Mouse (Mus musculus) MEL (cell line): ENCODE measurements at regions not wholly inside any gene's neighbourhood (a gene's known extent, or its start where the extent isn't known, plus 50 kb on each side); places are given as distances from the start of the nearest gene placed in this dataset.
A peak's percentile ranks its signal among the peaks of the same experiment; 100 is the strongest.

Experiments
- DNase-seq: peaks from one replicate; pipeline ENCODE4 v3.0.0; 2011; ENCODE audit warnings: low read depth, low spot score
- H3K27ac ChIP-seq: 2 replicates; pipeline ENCODE4 v1.5.1; 2012; ENCODE audit warnings: low read depth, mild to moderate bottlenecking, control low read depth, low read length, moderate library complexity; ENCODE audit not compliant: control insufficient read depth
- H3K27me3 ChIP-seq, 2 experiments: fragments of 150-350 bp in 1 of 2; sonication (generic) in 1 of 2; 2 replicates each; pipeline ENCODE4 v1.6.1; 2012; ENCODE audit warnings: low read length in 2 of 2, mild to moderate bottlenecking in 2 of 2, improper control_type of control experiment in 1 of 2, moderate library complexity in 1 of 2; ENCODE audit not compliant: insufficient read depth in 2 of 2, control insufficient read depth in 1 of 2
- H3K36me3 ChIP-seq, 2 experiments: 2 replicates each; pipeline ENCODE4 v1.6.1; 2012 to 2014; ENCODE audit warnings: low read length in 2 of 2, improper control_type of control experiment in 1 of 2, inconsistent platforms in 1 of 2, mild to moderate bottlenecking in 1 of 2; ENCODE audit not compliant: insufficient read depth in 2 of 2, control insufficient read depth in 1 of 2
- H3K4me1 ChIP-seq, 2 experiments: fragments of 150-350 bp in 1 of 2; sonication (generic) in 1 of 2; 2 replicates each; pipeline ENCODE4 v1.6.1; 2012; ENCODE audit warnings: low read length in 2 of 2, improper control_type of control experiment in 1 of 2, mild to moderate bottlenecking in 1 of 2; ENCODE audit not compliant: insufficient read depth in 2 of 2, control insufficient read depth in 1 of 2
- H3K4me3 ChIP-seq, 2 experiments: fragments of 150-350 bp in 1 of 2; sonication (generic) in 1 of 2; 2 replicates each; pipeline ENCODE4 v1.5.1; 2012; ENCODE audit warnings: low read depth in 2 of 2, low read length in 2 of 2, mild to moderate bottlenecking in 2 of 2, moderate library complexity in 2 of 2, control low read depth in 1 of 2, improper control_type of control experiment in 1 of 2; ENCODE audit not compliant: control insufficient read depth in 1 of 2, insufficient read depth in 1 of 2
- H3K79me2 ChIP-seq: 2 replicates; pipeline ENCODE4 v1.6.1; 2012; ENCODE audit warnings: mild to moderate bottlenecking, low read length, moderate library complexity; ENCODE audit not compliant: control insufficient read depth, poor library complexity, insufficient read depth
- H3K9ac ChIP-seq: 2 replicates; pipeline ENCODE4 v1.6.1; 2012; ENCODE audit warnings: low read depth, mild to moderate bottlenecking, control low read depth, low read length, moderate library complexity; ENCODE audit not compliant: control insufficient read depth, poor library complexity, severe bottlenecking
- H3K9me3 ChIP-seq: fragments of 150-350 bp; sonication (generic); replicated peaks from 2 replicates; pipeline ENCODE4 v1.6.1; 2012; ENCODE audit warnings: mild to moderate bottlenecking, low read length, improper control_type of control experiment, moderate library complexity; ENCODE audit not compliant: insufficient read depth
- CHD1 ChIP-seq: IDR thresholded peaks from 2 replicates; pipeline ENCODE4 v1.6.1; 2012; ENCODE audit warnings: low read depth, mild to moderate bottlenecking, inconsistent platforms, low read length, improper control_type of control experiment
- CTCF ChIP-seq, 3 experiments: IDR thresholded peaks in 2 of 3; conservative IDR thresholded peaks in 1 of 3; 2 replicates each; pipeline ENCODE4 v1.5.1; 2011 to 2012; ENCODE audit warnings: low read length in 3 of 3, low read depth in 2 of 3, mild to moderate bottlenecking in 2 of 3, improper control_type of control experiment in 1 of 3, inconsistent platforms in 1 of 3, mixed read lengths in 1 of 3, moderate library complexity in 1 of 3; ENCODE audit not compliant: control insufficient read depth in 1 of 3, insufficient read depth in 1 of 3, poor library complexity in 1 of 3, severe bottlenecking in 1 of 3
- ELF1 ChIP-seq: IDR thresholded peaks from 2 replicates; pipeline ENCODE4 v1.6.1; 2014; ENCODE audit warnings: low read depth, mild to moderate bottlenecking, inconsistent platforms, low read length, improper control_type of control experiment, moderate library complexity
- ETS1 ChIP-seq: IDR thresholded peaks from 2 replicates; pipeline ENCODE4 v1.6.1; 2012; ENCODE audit warnings: low read depth, mild to moderate bottlenecking, inconsistent platforms, low read length, improper control_type of control experiment, moderate library complexity
- GABPA ChIP-seq: IDR thresholded peaks from 2 replicates; pipeline ENCODE4 v1.6.1; 2012; ENCODE audit warnings: low read depth, mild to moderate bottlenecking, inconsistent platforms, low read length, improper control_type of control experiment, moderate library complexity
- HCFC1 ChIP-seq: IDR thresholded peaks from 2 replicates; pipeline ENCODE4 v1.6.1; 2012; ENCODE audit warnings: low read depth, mild to moderate bottlenecking, inconsistent platforms, low read length, improper control_type of control experiment, moderate library complexity
- JUND ChIP-seq: IDR thresholded peaks from 2 replicates; pipeline ENCODE4 v1.6.1; 2011; ENCODE audit warnings: low read depth, mild to moderate bottlenecking, improper control_type of control experiment, low read length
- KAT2A ChIP-seq: conservative IDR thresholded peaks from 2 replicates; pipeline ENCODE4 v1.6.1; 2012; ENCODE audit warnings: low read depth, low read length, improper control_type of control experiment, inconsistent platforms
- MAFK ChIP-seq: IDR thresholded peaks from 2 replicates; pipeline ENCODE4 v1.6.1; 2011; ENCODE audit warnings: low read depth, mild to moderate bottlenecking, low read length, improper control_type of control experiment, borderline replicate concordance
- MAZ ChIP-seq: IDR thresholded peaks from 2 replicates; pipeline ENCODE4 v1.6.1; 2012; ENCODE audit warnings: low read depth, mild to moderate bottlenecking, inconsistent platforms, low read length, improper control_type of control experiment
- MYB ChIP-seq: IDR thresholded peaks from 2 replicates; pipeline ENCODE4 v1.6.1; 2011; ENCODE audit warnings: mild to moderate bottlenecking, low read depth, low read length, improper control_type of control experiment
- NRF1 ChIP-seq: IDR thresholded peaks from 2 replicates; pipeline ENCODE4 v1.6.1; 2014; ENCODE audit warnings: low read depth, mild to moderate bottlenecking, inconsistent platforms, low read length, improper control_type of control experiment, moderate library complexity; ENCODE audit not compliant: poor library complexity, insufficient read depth, severe bottlenecking
- POLR2A ChIP-seq, 2 experiments: IDR thresholded peaks; 2 replicates each; pipeline ENCODE4 v1.6.1; 2011 to 2012; ENCODE audit warnings: low read length in 2 of 2, mild to moderate bottlenecking in 2 of 2, control low read depth in 1 of 2, improper control_type of control experiment in 1 of 2, low read depth in 1 of 2, moderate library complexity in 1 of 2; ENCODE audit not compliant: control insufficient read depth in 1 of 2, insufficient read depth in 1 of 2, poor library complexity in 1 of 2
- POLR2AphosphoS2 ChIP-seq: IDR thresholded peaks from 2 replicates; pipeline ENCODE4 v1.6.1; 2011; ENCODE audit warnings: low read length, improper control_type of control experiment
- RCOR1 ChIP-seq: IDR thresholded peaks from 2 replicates; pipeline ENCODE4 v1.6.1; 2012; ENCODE audit warnings: low read depth, mild to moderate bottlenecking, inconsistent platforms, low read length, improper control_type of control experiment
- SMC3 ChIP-seq: IDR thresholded peaks from 2 replicates; pipeline ENCODE4 v1.6.1; 2011; ENCODE audit warnings: low read depth, low read length, improper control_type of control experiment
- TAL1 ChIP-seq: IDR thresholded peaks from 2 replicates; pipeline ENCODE4 v1.6.1; 2012; ENCODE audit warnings: mild to moderate bottlenecking, inconsistent platforms, low read length, moderate library complexity, mixed read lengths
- TCF12 ChIP-seq: IDR thresholded peaks from 2 replicates; pipeline ENCODE4 v1.6.1; 2014; ENCODE audit warnings: low read depth, mild to moderate bottlenecking, inconsistent platforms, low read length, improper control_type of control experiment, moderate library complexity
- USF1 ChIP-seq: IDR thresholded peaks from 2 replicates; pipeline ENCODE4 v1.6.1; 2014; ENCODE audit warnings: low read depth, mild to moderate bottlenecking, inconsistent platforms, low read length, improper control_type of control experiment, moderate library complexity
- USF2 ChIP-seq, 2 experiments: IDR thresholded peaks; 2 replicates each; pipeline ENCODE4 v1.6.1; 2011 to 2012; ENCODE audit warnings: improper control_type of control experiment in 2 of 2, low read length in 2 of 2, borderline replicate concordance in 1 of 2, inconsistent platforms in 1 of 2, low read depth in 1 of 2, mild to moderate bottlenecking in 1 of 2; ENCODE audit not compliant: insufficient read depth in 1 of 2
- ZC3H11A ChIP-seq: IDR thresholded peaks from 2 replicates; pipeline ENCODE4 v1.6.1; 2012; ENCODE audit warnings: low read depth, mild to moderate bottlenecking, inconsistent platforms, low read length, improper control_type of control experiment
- ZMIZ1 ChIP-seq: IDR thresholded peaks from 2 replicates; pipeline ENCODE4 v1.6.1; 2012; ENCODE audit warnings: low read depth, mild to moderate bottlenecking, inconsistent platforms, low read length, improper control_type of control experiment, moderate library complexity
- ZNF384 ChIP-seq: IDR thresholded peaks from 2 replicates; pipeline ENCODE4 v1.6.1; 2012; ENCODE audit warnings: low read depth, mild to moderate bottlenecking, inconsistent platforms, low read length, improper control_type of control experiment

GRCm38 (mm10) chrX:144075241-144075640 lies 78.3 kb upstream of the A730046J19Rik start:
- Histone ChIP-seq H3K36me3 (no peaks in the 10 kb centered on the region), H3K9ac (no peak overlapping the region), H3K9me3 (no peaks in the 10 kb centered on the region), H3K79me2 (no peaks in the 10 kb centered on the region), H3K4me1 (no peaks in the 10 kb centered on the region), H3K4me3 (no peak overlapping the region), H3K27ac (no peak overlapping the region), H3K27me3 (no peaks in the 10 kb centered on the region)
- no peak for DNase-seq
- TF ChIP-seq ZMIZ1 (no peak), USF1 (no peak), ETS1 (no peak), JUND (no peak), GABPA (no peak), MYB (no peak), MAZ (no peak), RCOR1 (no peak), CHD1 (no peak), NRF1 (no peak), KAT2A (no peak), TCF12 (no peak), ZNF384 (no peak), ZC3H11A (no peak), MAFK (no peak), USF2 (IDR thresholded peaks at IDR 0.05; ENCODE audit: borderline replicate concordance in 1 of 2, insufficient read depth in 1 of 2, low read depth in 1 of 2, low read length in 2 of 2) (no peak), TAL1 (no peak), POLR2A (IDR thresholded peaks at IDR 0.05; ENCODE audit: control insufficient read depth in 1 of 2, insufficient read depth in 1 of 2, low read depth in 1 of 2, low read length in 2 of 2, poor library complexity in 1 of 2) (no peak), HCFC1 (no peak)

- no peaks in the 10 kb centered on the region for H3K9me3 ChIP-seq
- DNase-seq = no peak
- H3K79me2 ChIP-seq = no peaks in the 10 kb centered on the region
- H3K4me3 ChIP-seq = no peak overlapping the region
- H3K36me3 ChIP-seq = no peaks in the 10 kb centered on the region
- TF ChIP-seq ZNF384 (peak; percentile 77), ELF1 (no peak), POLR2AphosphoS2 (no peak), POLR2A (IDR thresholded peaks at IDR 0.05; ENCODE audit: control insufficient read depth in 1 of 2, insufficient read depth in 1 of 2, low read depth in 1 of 2, low read length in 2 of 2, poor library complexity in 1 of 2) (no peak), CTCF (IDR thresholded peaks at IDR 0.05 in 2 of 3, conservative IDR thresholded peaks at IDR 0.05 in 1 of 3; ENCODE audit: control insufficient read depth in 1 of 3, insufficient read depth in 1 of 3, low read depth in 2 of 3, low read length in 3 of 3, poor library complexity in 1 of 3, severe bottlenecking in 1 of 3) (peak in 1 of 3 experiments; percentile 3; a peak in 1 of 6 replicates), SMC3 (peak; percentile 18; the same call in 1 of the 2 replicates), CHD1 (no peak)
- TF ChIP-seq, all 39 proteins: peak for 3
- Histone ChIP-seq H3K9ac (no peak overlapping the region), H3K4me1 (no peaks in the 10 kb centered on the region), H3K27me3 (no peaks in the 10 kb centered on the region), H3K27ac (no peak overlapping the region)
Measured at GRCm38 (mm10) chrX:144081146-144081545, 72.3 kb upstream of the A730046J19Rik start.
